Mouse (Mus musculus): ENCODE measurements around the gene Ubn1. TPM values are rescaled to one million over a fixed set of nuclear protein-coding genes. Genes with fewer than 3 reads are reported as not detected.

The Ubn1 gene
- polyA plus RNA-seq (2016; fragmentation: Nextera tagmentation; extraction: Ambion mirVana), result 16.6 and 17.6 TPM in 2 replicates

- Histone ChIP-seq H3K36me3 (peaks cover 55% of the 10 kb centered on the region), H3K4me1 (peaks cover 28% of the 10 kb centered on the region), H3K27ac (replicated peaks) (peak within 1 kb of the TSS; percentile 93), H3K4me3 (peak within 1 kb of the TSS; percentile 79), H3K9me3 (replicated peaks) (no peaks in the 10 kb centered on the region), H3K27me3 (ENCODE audit: low read depth, poor library complexity, severe bottlenecking) (no peaks in the 10 kb centered on the region)
- peak; percentile 99 for DNase-seq (ENCODE audit: low spot score)
- under 1% methylated on average over 56 of the region's 56 CpGs for WGBS
Measured at GRCm38 (mm10) chr16:5049774-5050234, at the start of gene Ubn1, which contains the start of gene Glyr1. Gene Ubn1, plus strand, starts transcription at chr16:5050057. Gene Glyr1, minus strand, starts transcription at chr16:5049863.

GRCm38 (mm10) chr16:5000611-5001010 is 49.2 kb upstream of the Ubn1 start:
- no peak overlapping the region for H3K4me3 ChIP-seq
- no peaks in the 10 kb centered on the region for H3K9me3 ChIP-seq (replicated peaks)
- no peaks in the 10 kb centered on the region for H3K4me1 ChIP-seq
- WGBS, result 75% methylated on average over 3 of the region's 3 CpGs
- no peaks in the 10 kb centered on the region for H3K36me3 ChIP-seq
- no peak overlapping the region for H3K27ac ChIP-seq (replicated peaks)
- no peaks in the 10 kb centered on the region for H3K27me3 ChIP-seq (ENCODE audit: low read depth, poor library complexity, severe bottlenecking)
- no peak for DNase-seq (ENCODE audit: low spot score)

- peaks cover 21% of the 10 kb centered on the region for H3K4me1 ChIP-seq
- no peaks in the 10 kb centered on the region for H3K27me3 ChIP-seq (ENCODE audit: low read depth, poor library complexity, severe bottlenecking)
- WGBS, result 51% methylated on average over 5 of the region's 5 CpGs
- DNase-seq (ENCODE audit: low spot score), result no peak
- H3K4me3 ChIP-seq, result no peak within 1 kb of the TSS
- peaks cover 19% of the 10 kb centered on the region; the same call in 1 of the 2 replicates for H3K36me3 ChIP-seq
- H3K27ac ChIP-seq (replicated peaks), result peak within 1 kb of the TSS; percentile 33
- H3K9me3 ChIP-seq (replicated peaks), result no peaks in the 10 kb centered on the region
Measured at GRCm38 (mm10) chr16:5007067-5007466, 42.8 kb upstream of the Ubn1 start, which contains the start of gene Smim22. Gene Smim22, plus strand, starts transcription at chr16:5007288.

- Histone ChIP-seq H3K4me1 (peaks cover 25% of the 10 kb centered on the region), H3K27ac (replicated peaks) (peak overlapping the region; percentile 33), H3K27me3 (ENCODE audit: low read depth, poor library complexity, severe bottlenecking) (no peaks in the 10 kb centered on the region), H3K9me3 (replicated peaks) (no peaks in the 10 kb centered on the region), H3K4me3 (no peak overlapping the region), H3K36me3 (peaks cover 19% of the 10 kb centered on the region; the same call in 1 of the 2 replicates)
- WGBS, result 48% methylated on average over 6 of the region's 6 CpGs
- no peak for DNase-seq (ENCODE audit: low spot score)
Measured at GRCm38 (mm10) chr16:5007492-5007891, 42.4 kb upstream of the Ubn1 start.

GRCm38 (mm10) chr16:5008076-5008475 is 41.8 kb upstream of the Ubn1 start:
- WGBS, result 87% methylated on average over 12 of the region's 12 CpGs
- H3K36me3 ChIP-seq, result peaks cover 19% of the 10 kb centered on the region; the same call in 1 of the 2 replicates
- no peak overlapping the region for H3K4me3 ChIP-seq

GRCm38 (mm10) chr16:5010371-5010935 is 39.4 kb upstream of the Ubn1 start:
- 92% methylated on average over 10 of the region's 10 CpGs for WGBS
- H3K4me1 ChIP-seq, result peaks cover 32% of the 10 kb centered on the region
- H3K9me3 ChIP-seq (replicated peaks), result no peaks in the 10 kb centered on the region
- no peak for DNase-seq (ENCODE audit: low spot score)
- H3K27me3 ChIP-seq (ENCODE audit: low read depth, poor library complexity, severe bottlenecking), result no peaks in the 10 kb centered on the region
- H3K27ac ChIP-seq (replicated peaks), result no peak overlapping the region
- H3K4me3 ChIP-seq, result no peak overlapping the region
- peaks cover 33% of the 10 kb centered on the region for H3K36me3 ChIP-seq

More at GRCm38 (mm10) chr16:5008076-5008475, 41.8 kb upstream of the Ubn1 start:
- H3K27me3 ChIP-seq (ENCODE audit: low read depth, poor library complexity, severe bottlenecking), result no peaks in the 10 kb centered on the region
- no peak overlapping the region for H3K27ac ChIP-seq (replicated peaks)
- no peaks in the 10 kb centered on the region for H3K9me3 ChIP-seq (replicated peaks)
- H3K4me1 ChIP-seq, result peaks cover 31% of the 10 kb centered on the region
- DNase-seq (ENCODE audit: low spot score), result no peak

GRCm38 (mm10) chr16:5011285-5011684 is 38.6 kb upstream of the Ubn1 start:
- Histone ChIP-seq H3K4me3 (no peak overlapping the region), H3K9me3 (replicated peaks) (no peaks in the 10 kb centered on the region), H3K27me3 (ENCODE audit: low read depth, poor library complexity, severe bottlenecking) (no peaks in the 10 kb centered on the region), H3K27ac (replicated peaks) (no peak overlapping the region), H3K36me3 (peaks cover 41% of the 10 kb centered on the region), H3K4me1 (peaks cover 32% of the 10 kb centered on the region)
- DNase-seq (ENCODE audit: low spot score), result no peak
- WGBS, result 87% methylated on average over 7 of the region's 7 CpGs

GRCm38 (mm10) chr16:5012036-5013005 is 37.5 kb upstream of the Ubn1 start:
- WGBS, result 58% methylated on average over 13 of the region's 13 CpGs
- peak overlapping the region; percentile 87; the same call in 1 of the 2 replicates for H3K27ac ChIP-seq (replicated peaks)

GRCm38 (mm10) chr16:5013054-5013838 is 36.6 kb upstream of the Ubn1 start, which contains the start of gene Rogdi:
Gene Rogdi, minus strand, starts transcription at chr16:5013553.
- peaks cover 61% of the 10 kb centered on the region for H3K36me3 ChIP-seq
- no peaks in the 10 kb centered on the region for H3K9me3 ChIP-seq (replicated peaks)
- peaks cover 22% of the 10 kb centered on the region for H3K4me1 ChIP-seq
- WGBS, result under 1% methylated on average over 63 of the region's 63 CpGs
- H3K4me3 ChIP-seq, result peak within 1 kb of the TSS; percentile 80
- no peaks in the 10 kb centered on the region for H3K27me3 ChIP-seq (ENCODE audit: low read depth, poor library complexity, severe bottlenecking)
- DNase-seq (ENCODE audit: low spot score), result peak; percentile 99
- peak within 1 kb of the TSS; percentile 87 for H3K27ac ChIP-seq (replicated peaks)

More at GRCm38 (mm10) chr16:5012036-5013005, 37.5 kb upstream of the Ubn1 start:
- H3K36me3 ChIP-seq, result peaks cover 52% of the 10 kb centered on the region
- peak overlapping the region; percentile 80 for H3K4me3 ChIP-seq
- H3K27me3 ChIP-seq (ENCODE audit: low read depth, poor library complexity, severe bottlenecking), result no peaks in the 10 kb centered on the region
- no peaks in the 10 kb centered on the region for H3K9me3 ChIP-seq (replicated peaks)
- H3K4me1 ChIP-seq, result peaks cover 28% of the 10 kb centered on the region
- no peak for DNase-seq (ENCODE audit: low spot score)

- Histone ChIP-seq H3K27me3 (ENCODE audit: low read depth, poor library complexity, severe bottlenecking) (no peaks in the 10 kb centered on the region), H3K9me3 (replicated peaks) (no peaks in the 10 kb centered on the region), H3K4me3 (no peak overlapping the region), H3K36me3 (peaks cover 64% of the 10 kb centered on the region), H3K27ac (replicated peaks) (no peak overlapping the region), H3K4me1 (peaks cover 22% of the 10 kb centered on the region)
- no peak for DNase-seq (ENCODE audit: low spot score)
- WGBS, result 88% methylated on average over 4 of the region's 4 CpGs
Measured at GRCm38 (mm10) chr16:5014578-5014977, 35.3 kb upstream of the Ubn1 start.

GRCm38 (mm10) chr16:5024021-5024420 is 25.8 kb upstream of the Ubn1 start:
- peaks cover 99% of the 10 kb centered on the region for H3K36me3 ChIP-seq
- 96% methylated on average over 3 of the region's 3 CpGs for WGBS
- H3K4me3 ChIP-seq, result no peak overlapping the region
- H3K4me1 ChIP-seq, result no peaks in the 10 kb centered on the region
- H3K27ac ChIP-seq (replicated peaks), result no peak overlapping the region
- no peak for DNase-seq (ENCODE audit: low spot score)
- H3K27me3 ChIP-seq (ENCODE audit: low read depth, poor library complexity, severe bottlenecking), result no peaks in the 10 kb centered on the region
- no peaks in the 10 kb centered on the region for H3K9me3 ChIP-seq (replicated peaks)

- H3K27me3 ChIP-seq (ENCODE audit: low read depth, poor library complexity, severe bottlenecking), result no peaks in the 10 kb centered on the region
- peaks cover 99% of the 10 kb centered on the region for H3K36me3 ChIP-seq
- H3K9me3 ChIP-seq (replicated peaks), result no peaks in the 10 kb centered on the region
- no peak for DNase-seq (ENCODE audit: low spot score)
- H3K27ac ChIP-seq (replicated peaks), result no peak overlapping the region
- no peak overlapping the region for H3K4me3 ChIP-seq
- WGBS, result 77% methylated on average over 2 of the region's 2 CpGs
- no peaks in the 10 kb centered on the region for H3K4me1 ChIP-seq
Measured at GRCm38 (mm10) chr16:5029847-5030246, 20.0 kb upstream of the Ubn1 start.
